Mouse (Mus musculus) hindbrain, embryonic 16.5 days (tissue): ENCODE results near the gene Abcg1. TPM values are rescaled to one million over a fixed set of nuclear protein-coding genes. Genes with fewer than 3 reads are reported as not detected.

Source experiments
- ATAC-seq: fragments of 200-750 bp; cut with Nextera tagmentation; 2 replicates; pipeline ENCODE4 v1.8.0; 2017; ENCODE audit warnings: moderate TSS enrichment, moderate library complexity
- H3K27ac ChIP-seq: fragments of 300-500 bp; sonication (generic); 2 replicates; pipeline ENCODE4 v1.5.1; 2014; ENCODE audit warnings: low read depth, mild to moderate bottlenecking, control low read depth, low read length, moderate library complexity
- H3K27me3 ChIP-seq: fragments of 300-500 bp; sonication (generic); replicated peaks from 2 replicates; pipeline ENCODE4 v1.6.1; 2014; ENCODE audit warnings: low read length; ENCODE audit not compliant: control insufficient read depth, insufficient read depth
- H3K36me3 ChIP-seq: fragments of 300-500 bp; sonication (generic); 2 replicates; pipeline ENCODE4 v1.6.1; 2014; ENCODE audit warnings: mild to moderate bottlenecking, low read length, moderate library complexity, mixed read lengths; ENCODE audit not compliant: control insufficient read depth, insufficient read depth
- H3K4me1 ChIP-seq: fragments of 300-500 bp; sonication (generic); 2 replicates; pipeline ENCODE4 v1.6.1; 2014; ENCODE audit warnings: low read depth, low read length; ENCODE audit not compliant: control insufficient read depth, insufficient read depth
- H3K4me2 ChIP-seq: fragments of 300-500 bp; sonication (generic); 2 replicates; pipeline ENCODE4 v1.6.1; 2014; ENCODE audit warnings: mild to moderate bottlenecking, low read length, control low read depth, moderate library complexity
- H3K4me3 ChIP-seq: fragments of 300-500 bp; sonication (generic); 2 replicates; pipeline ENCODE4 v1.5.1; 2014; ENCODE audit warnings: mild to moderate bottlenecking, low read length, control low read depth, moderate library complexity
- H3K9ac ChIP-seq: fragments of 300-500 bp; sonication (generic); 2 replicates; pipeline ENCODE4 v1.6.1; 2014; ENCODE audit warnings: low read depth, mild to moderate bottlenecking, control low read depth, low read length, moderate library complexity
- H3K9me3 ChIP-seq: fragments of 300-500 bp; sonication (generic); 2 replicates; pipeline ENCODE4 v1.6.1; 2014; ENCODE audit warnings: mild to moderate bottlenecking, low read length, moderate library complexity; ENCODE audit not compliant: control insufficient read depth
- WGBS: fragments of 180-500 bp; shearing (Covaris S2); extraction: QIAGEN DNeasy Blood & Tissue Kit; methylation state at CpG from one replicate; pipeline ENCODE4 v1.1.7; 2014; 5-methylcytosine and 5-hydroxymethylcytosine counted together
- polyA plus RNA-seq: library from polyadenylated mRNA; unstranded; fragments of >200 nt; fragmentation: Nextera tagmentation; extraction: Ambion mirVana; gene quantifications from 2 replicates; pipeline ENCODE4 v1.2.1, GENCODE M21; 2015

Abcg1 gene
- polyA plus RNA-seq, 1 experiment from 2014 or later = 20.9 TPM

DNA sequence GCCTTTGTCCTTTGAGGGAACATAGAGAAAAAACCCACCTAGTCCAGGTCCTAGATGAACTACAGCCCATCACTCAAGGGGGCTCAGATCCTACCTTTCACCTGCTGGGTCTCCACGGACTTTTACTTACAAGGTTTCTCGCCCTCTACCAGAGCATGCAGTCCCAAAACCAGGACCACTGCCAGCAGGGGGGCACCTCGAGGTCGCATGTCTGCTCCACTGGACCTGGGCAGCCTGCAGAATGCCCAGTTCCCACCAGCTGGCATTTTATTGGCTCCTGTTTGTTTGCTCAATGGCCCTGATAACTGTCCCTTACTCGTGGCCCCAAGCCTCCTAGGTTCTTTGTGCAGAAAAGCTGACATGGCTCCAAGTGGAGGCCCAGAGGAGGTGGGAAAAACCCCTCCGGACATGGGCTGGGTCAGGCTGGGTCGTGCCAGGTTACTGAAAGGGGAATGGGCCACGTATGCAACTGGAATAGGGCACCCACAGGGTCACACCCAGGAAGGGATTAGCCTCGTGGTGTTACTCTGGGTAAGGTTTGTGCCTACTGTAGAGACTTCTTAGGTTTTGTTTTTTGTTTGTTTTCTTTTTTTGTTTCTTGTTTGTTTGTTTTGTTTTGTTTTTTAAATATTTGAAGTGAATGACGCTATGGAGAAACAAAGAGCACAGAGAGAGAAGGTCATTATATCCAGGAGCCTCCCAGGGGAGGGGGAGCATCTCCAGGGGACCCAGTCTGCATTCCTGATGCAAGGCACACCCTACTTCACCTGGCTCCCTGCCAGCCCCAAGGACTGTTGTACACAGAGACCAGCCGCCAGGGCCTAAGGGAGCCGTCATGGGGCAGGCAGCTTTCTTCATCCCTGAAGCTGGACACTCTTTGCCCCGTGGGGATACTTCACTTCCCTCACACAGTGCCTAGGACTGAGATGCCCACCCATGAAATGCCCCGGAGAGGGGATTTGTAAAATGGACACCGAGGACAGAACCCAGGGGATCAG lies 86.9 kb downstream of the Abcg1 start, which contains the start of gene Tff2:
Tff2 (minus strand) TSS at position 243 of the 998 bp plus-strand sequence.
- 62% methylated on average over 15 of the region's 15 CpGs for WGBS

DNA sequence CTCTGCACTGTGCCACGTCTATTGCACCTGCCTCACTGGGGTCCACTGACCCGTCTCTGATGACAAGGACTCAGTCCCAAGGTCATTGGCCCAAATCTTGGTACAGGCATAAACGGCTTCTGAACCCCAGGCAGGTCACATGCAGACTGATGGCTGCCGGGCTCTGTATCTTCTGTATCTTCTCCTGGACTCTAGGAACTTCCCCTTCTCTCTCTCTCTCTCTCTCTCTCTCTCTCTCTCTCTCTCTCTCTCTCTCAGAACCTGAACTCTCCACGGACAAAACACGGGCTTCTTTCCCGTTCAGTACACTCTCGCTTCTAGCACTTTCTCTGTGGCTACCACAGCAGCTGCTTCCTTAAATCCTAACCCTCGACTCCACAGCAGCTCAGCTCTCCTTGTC lies 88.5 kb downstream of the Abcg1 start:
- Histone ChIP-seq H3K36me3 (no peaks in the 10 kb centered on the region), H3K9ac (no peak overlapping the region), H3K4me2 (no peak overlapping the region), H3K4me1 (no peaks in the 10 kb centered on the region), H3K4me3 (no peak overlapping the region), H3K9me3 (no peaks in the 10 kb centered on the region; the same call in 1 of the 2 replicates), H3K27ac (no peak overlapping the region), H3K27me3 (no peaks in the 10 kb centered on the region)
- no peak for ATAC-seq
- WGBS = 84% methylated on average over 9 of the region's 9 CpGs

More for the DNA sequence above, 86.9 kb downstream of the Abcg1 start, which contains the start of gene Tff2:
- Histone ChIP-seq H3K27me3 (no peaks in the 10 kb centered on the region), H3K4me1 (no peaks in the 10 kb centered on the region), H3K27ac (no peak within 1 kb of the TSS), H3K9me3 (no peaks in the 10 kb centered on the region; the same call in 1 of the 2 replicates), H3K9ac (no peak within 1 kb of the TSS), H3K4me2 (no peak within 1 kb of the TSS), H3K36me3 (no peaks in the 10 kb centered on the region), H3K4me3 (no peak within 1 kb of the TSS)
- no peak for ATAC-seq

DNA sequence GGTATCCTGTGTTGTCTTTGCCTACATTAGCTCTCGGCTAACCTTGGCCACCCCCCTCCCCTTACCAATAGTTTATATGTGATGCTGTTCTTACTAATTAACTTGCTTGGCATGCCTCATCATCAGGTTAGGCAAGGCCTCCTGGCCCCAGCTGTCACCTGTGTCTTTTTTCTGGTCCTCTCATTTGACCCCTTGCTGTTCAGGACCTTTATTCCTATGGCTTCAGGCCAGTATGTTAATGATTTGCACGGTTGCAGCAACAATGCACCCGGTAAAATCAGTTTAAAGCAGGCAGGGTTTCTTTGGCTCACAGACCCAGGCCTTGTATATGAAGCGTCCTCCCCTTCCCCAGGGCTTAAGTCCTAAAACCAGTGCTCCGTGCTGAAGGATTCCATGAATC lies 95.0 kb downstream of the Abcg1 start:
- Histone ChIP-seq H3K36me3 (no peaks in the 10 kb centered on the region), H3K4me3 (no peak overlapping the region), H3K27me3 (no peaks in the 10 kb centered on the region), H3K27ac (no peak overlapping the region), H3K9ac (no peak overlapping the region), H3K4me1 (no peaks in the 10 kb centered on the region), H3K4me2 (no peak overlapping the region), H3K9me3 (no peaks in the 10 kb centered on the region; the same call in 1 of the 2 replicates)
- WGBS = 34% methylated on average over 5 of the region's 5 CpGs
- ATAC-seq = no peak

DNA sequence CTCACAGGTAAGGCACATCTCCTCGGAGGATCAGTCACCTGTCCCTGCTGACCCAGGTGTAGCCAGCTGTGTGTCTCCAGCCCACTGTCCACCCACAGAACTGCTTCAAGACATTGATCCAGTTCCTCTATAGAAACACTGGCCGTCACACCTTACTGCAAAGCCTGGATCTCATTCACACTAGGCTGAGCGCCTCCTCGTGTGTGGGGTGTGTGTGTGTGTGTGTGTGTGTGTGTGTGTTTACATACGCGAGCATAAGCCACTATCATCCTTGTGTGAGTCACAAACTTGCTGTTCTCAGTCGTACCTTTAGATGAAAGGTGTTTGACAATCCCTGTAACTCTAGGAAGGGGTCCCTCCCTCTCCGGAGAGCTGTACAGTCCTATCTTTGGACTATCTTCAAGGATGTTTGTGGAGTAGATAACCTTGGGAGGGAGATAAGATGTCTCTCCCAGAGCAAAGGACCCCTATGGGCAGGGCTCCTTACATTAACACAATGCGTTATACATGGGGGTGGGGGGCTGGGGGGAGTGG lies 95.6 kb downstream of the Abcg1 start:
- Histone ChIP-seq H3K27me3 (no peaks in the 10 kb centered on the region), H3K36me3 (no peaks in the 10 kb centered on the region), H3K9me3 (no peaks in the 10 kb centered on the region; the same call in 1 of the 2 replicates), H3K9ac (no peak overlapping the region), H3K4me1 (no peaks in the 10 kb centered on the region), H3K27ac (no peak overlapping the region), H3K4me3 (no peak overlapping the region), H3K4me2 (no peak overlapping the region)
- 86% methylated on average over 9 of the region's 9 CpGs for WGBS
- no peak for ATAC-seq

DNA sequence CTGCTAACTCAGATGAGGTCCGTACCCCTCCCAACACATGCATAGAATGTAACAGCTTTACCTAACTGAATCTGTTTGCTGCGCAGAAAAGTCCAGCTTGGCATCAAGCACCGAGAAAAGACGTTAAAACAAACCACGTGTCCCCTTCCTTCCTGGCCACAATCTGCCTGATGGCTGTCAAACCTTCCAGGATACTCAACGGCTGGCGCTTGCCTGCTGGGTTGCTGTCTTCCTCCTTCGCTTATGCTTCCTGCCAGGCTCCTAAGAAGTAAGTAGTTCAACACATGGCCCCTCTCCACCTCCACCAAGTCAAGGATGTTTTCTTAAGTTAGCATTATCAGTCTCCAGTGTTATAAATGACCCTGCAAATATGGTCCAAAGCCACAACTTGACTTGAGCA lies 96.3 kb downstream of the Abcg1 start:
- WGBS = 79% methylated on average over 8 of the region's 8 CpGs
- ATAC-seq = no peak

DNA sequence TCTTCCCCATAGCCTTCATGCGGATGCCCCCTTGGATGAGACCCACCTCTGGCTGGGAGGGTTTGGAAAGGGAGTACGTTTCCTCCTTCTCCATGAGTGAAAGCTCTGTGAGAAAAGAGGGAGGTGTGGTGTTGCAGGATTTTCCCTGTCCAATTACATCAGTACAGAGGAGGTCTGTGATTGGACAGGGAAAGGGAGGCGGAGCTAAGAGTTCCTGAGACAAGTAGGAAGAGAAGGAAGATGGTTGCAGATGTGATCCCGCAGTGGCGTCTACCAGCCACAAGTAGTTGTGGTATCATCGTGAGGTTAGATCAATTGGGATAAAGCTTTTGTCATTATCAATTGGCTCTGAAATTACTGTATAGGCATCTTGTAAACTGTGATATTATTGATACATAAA lies 100.4 kb downstream of the Abcg1 start:
- no peaks in the 10 kb centered on the region for H3K27me3 ChIP-seq
- no peaks in the 10 kb centered on the region for H3K9me3 ChIP-seq
- H3K4me3 ChIP-seq = no peak overlapping the region
- ATAC-seq = no peak
- no peaks in the 10 kb centered on the region for H3K36me3 ChIP-seq
- H3K4me2 ChIP-seq = no peak overlapping the region
- H3K4me1 ChIP-seq = no peaks in the 10 kb centered on the region
- H3K9ac ChIP-seq = no peak overlapping the region
- 81% methylated on average over 6 of the region's 6 CpGs for WGBS
- H3K27ac ChIP-seq = no peak overlapping the region

More for the DNA sequence above, 96.3 kb downstream of the Abcg1 start:
- Histone ChIP-seq H3K27me3 (no peaks in the 10 kb centered on the region), H3K4me2 (no peak overlapping the region), H3K27ac (no peak overlapping the region), H3K4me1 (no peaks in the 10 kb centered on the region), H3K4me3 (no peak overlapping the region), H3K9ac (no peak overlapping the region), H3K36me3 (no peaks in the 10 kb centered on the region), H3K9me3 (no peaks in the 10 kb centered on the region; the same call in 1 of the 2 replicates)

DNA sequence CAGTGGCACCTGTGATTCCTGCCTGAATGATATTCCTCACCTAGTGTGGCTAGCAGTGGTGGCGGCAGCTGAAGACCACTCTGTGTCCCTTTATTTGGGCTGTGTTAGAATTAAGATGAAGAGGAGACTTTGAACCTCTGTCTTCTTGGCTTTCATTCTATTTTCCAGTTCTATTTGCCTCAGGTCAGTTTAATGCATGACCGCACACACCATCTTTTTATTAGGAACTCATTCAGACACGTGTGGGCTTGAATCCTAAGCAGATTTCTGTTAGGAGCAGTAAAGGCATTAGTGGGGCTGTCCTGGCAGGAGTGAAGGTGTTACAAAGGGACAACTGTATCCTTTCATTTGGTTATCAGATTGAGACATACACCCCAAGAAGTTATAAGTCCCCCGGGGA lies 102.8 kb downstream of the Abcg1 start:
- 65% methylated on average over 4 of the region's 4 CpGs for WGBS
- no peaks in the 10 kb centered on the region for H3K4me1 ChIP-seq
- ATAC-seq = no peak

DNA sequence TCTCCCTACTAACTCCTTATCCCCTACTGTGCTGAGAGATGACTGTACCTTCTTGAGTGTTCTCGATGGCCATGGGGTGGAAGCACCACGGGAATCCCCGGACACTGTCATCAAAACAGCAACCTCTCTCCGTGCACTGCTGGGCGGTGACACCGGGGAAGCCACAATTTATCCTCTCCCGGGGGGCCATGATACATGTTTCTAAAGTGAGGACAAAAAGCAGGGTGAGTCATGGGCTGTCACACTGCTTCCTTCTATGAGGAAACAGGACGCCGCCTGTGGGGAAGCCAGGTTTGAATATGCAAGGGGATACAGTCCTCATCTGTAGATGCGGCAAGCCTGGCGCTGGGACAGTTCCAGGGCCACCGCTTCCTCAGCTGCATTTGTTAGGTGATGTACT lies 105.1 kb downstream of the Abcg1 start:
- H3K4me2 ChIP-seq = no peak overlapping the region
- no peaks in the 10 kb centered on the region for H3K4me1 ChIP-seq
- no peak overlapping the region for H3K9ac ChIP-seq
- H3K9me3 ChIP-seq = no peaks in the 10 kb centered on the region
- no peak for ATAC-seq
- H3K27ac ChIP-seq = no peak overlapping the region
- H3K4me3 ChIP-seq = no peak overlapping the region
- 86% methylated on average over 12 of the region's 12 CpGs for WGBS
- no peaks in the 10 kb centered on the region for H3K27me3 ChIP-seq
- no peaks in the 10 kb centered on the region for H3K36me3 ChIP-seq

More for the DNA sequence above, 102.8 kb downstream of the Abcg1 start:
- H3K27ac ChIP-seq = no peak overlapping the region
- no peak overlapping the region for H3K9ac ChIP-seq
- no peaks in the 10 kb centered on the region for H3K9me3 ChIP-seq
- no peak overlapping the region for H3K4me2 ChIP-seq
- no peak overlapping the region for H3K4me3 ChIP-seq
- H3K27me3 ChIP-seq = no peaks in the 10 kb centered on the region
- no peaks in the 10 kb centered on the region for H3K36me3 ChIP-seq

DNA sequence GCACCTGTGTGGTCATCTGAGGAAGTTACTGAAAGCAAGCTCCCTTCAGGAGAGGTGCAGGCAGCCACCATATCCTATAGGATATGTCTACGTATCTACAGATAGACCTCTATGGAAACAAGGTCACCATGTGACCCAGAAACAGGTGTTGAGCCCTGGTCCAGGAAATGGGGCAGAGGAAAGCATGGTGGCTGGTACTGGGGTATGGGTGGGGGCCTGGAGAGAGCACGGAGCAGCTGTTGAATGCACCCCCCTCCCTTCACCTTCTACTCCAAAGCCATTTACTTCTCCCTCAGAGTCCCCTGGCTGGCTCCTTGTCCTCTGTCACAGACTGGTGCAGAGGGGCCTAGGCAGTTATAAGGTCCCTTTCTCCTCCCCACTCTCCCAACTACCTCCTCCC lies 106.3 kb downstream of the Abcg1 start:
- no peak for ATAC-seq

More for the DNA sequence above, 106.3 kb downstream of the Abcg1 start:
- Histone ChIP-seq H3K9ac (no peak overlapping the region), H3K4me1 (no peaks in the 10 kb centered on the region), H3K36me3 (no peaks in the 10 kb centered on the region), H3K4me3 (no peak overlapping the region), H3K4me2 (no peak overlapping the region), H3K27ac (no peak overlapping the region), H3K9me3 (no peaks in the 10 kb centered on the region), H3K27me3 (no peaks in the 10 kb centered on the region)
- 89% methylated on average over 2 of the region's 2 CpGs for WGBS
